Mouse (Mus musculus) heart, embryonic 14.5 days (tissue): ENCODE results near the gene Rab37. TPM values are rescaled to one million over a fixed set of nuclear protein-coding genes. Genes with fewer than 3 reads are reported as not detected.

Experiments
- ATAC-seq: fragments of 200-750 bp; cut with Nextera tagmentation; 2 replicates; pipeline ENCODE4 v1.8.0; 2017; ENCODE audit warnings: low read depth, moderate TSS enrichment; ENCODE audit not compliant: insufficient number of reproducible peaks, insufficient read depth, low FRiP score
- H3K27ac ChIP-seq, 2 experiments: fragments of 200-500 bp in 1 of 2; fragments of 300-500 bp in 1 of 2; sonication (generic) in 1 of 2; replicated peaks in 1 of 2; 2 replicates each; pipeline ENCODE4 v1.5.1; 2012 to 2014; ENCODE audit warnings: low read depth in 2 of 2, low read length in 2 of 2, control low read depth in 1 of 2, mild to moderate bottlenecking in 1 of 2, mixed read lengths in 1 of 2; ENCODE audit not compliant: control insufficient read depth in 1 of 2, insufficient read depth in 1 of 2
- H3K27me3 ChIP-seq: fragments of 300-500 bp; sonication (generic); 2 replicates; pipeline ENCODE4 v1.6.1; 2014; ENCODE audit warnings: mild to moderate bottlenecking, low read length, control low read depth; ENCODE audit not compliant: control insufficient read depth, insufficient read depth
- H3K36me3 ChIP-seq: fragments of 300-500 bp; sonication (generic); 2 replicates; pipeline ENCODE4 v1.6.1; 2014; ENCODE audit warnings: mild to moderate bottlenecking, control low read depth, low read length, mixed read lengths; ENCODE audit not compliant: control insufficient read depth, insufficient read depth
- H3K4me1 ChIP-seq, 2 experiments: fragments of 200-500 bp in 1 of 2; fragments of 300-500 bp in 1 of 2; sonication (generic) in 1 of 2; 2 replicates each; pipeline ENCODE4 v1.6.1; 2012 to 2014; ENCODE audit warnings: low read length in 2 of 2, control low read depth in 1 of 2, mixed read lengths in 1 of 2; ENCODE audit not compliant: control insufficient read depth in 2 of 2, insufficient read depth in 2 of 2
- H3K4me2 ChIP-seq: fragments of 300-500 bp; sonication (generic); 2 replicates; pipeline ENCODE4 v1.6.1; 2014; ENCODE audit warnings: mild to moderate bottlenecking, low read length
- H3K4me3 ChIP-seq, 2 experiments: fragments of 200-500 bp in 1 of 2; fragments of 300-500 bp in 1 of 2; sonication (generic) in 1 of 2; 2 replicates each; pipeline ENCODE4 v1.5.1; 2012 to 2014; ENCODE audit warnings: low read length in 2 of 2, mild to moderate bottlenecking in 2 of 2, control low read depth in 1 of 2, low read depth in 1 of 2, moderate library complexity in 1 of 2; ENCODE audit not compliant: control insufficient read depth in 1 of 2, insufficient read depth in 1 of 2
- H3K9ac ChIP-seq: fragments of 300-500 bp; sonication (generic); 2 replicates; pipeline ENCODE4 v1.6.1; 2014; ENCODE audit warnings: mild to moderate bottlenecking, low read length
- H3K9me3 ChIP-seq: fragments of 300-500 bp; sonication (generic); 2 replicates; pipeline ENCODE4 v1.6.1; 2016; ENCODE audit warnings: low read length, control low read depth; ENCODE audit not compliant: control insufficient read depth
- WGBS: fragments of 180-500 bp; shearing (Covaris S2); extraction: QIAGEN DNeasy Blood & Tissue Kit; methylation state at CpG from one replicate; pipeline ENCODE4 v1.1.7; 2014; 5-methylcytosine and 5-hydroxymethylcytosine counted together
- polyA plus RNA-seq: library from polyadenylated mRNA; unstranded; fragments of >200 nt; fragmentation: Nextera tagmentation; extraction: Ambion mirVana; gene quantifications from 2 replicates; pipeline ENCODE4 v1.2.1, GENCODE M21; 2014

Rab37 gene
- polyA plus RNA-seq, 1 experiment from 2014 or later, result 0.89 TPM

- H3K4me2 ChIP-seq, result no peak overlapping the region
- peaks cover 41% of the 10 kb centered on the region for H3K36me3 ChIP-seq
- 0 out of 2 replicates have a peak, but pooled peaks cover 3% of the 10 kb centered on the region for H3K27me3 ChIP-seq
- peaks cover 6 to 12% of the 10 kb centered on the region in 2 experiments; a peak in 3 of 4 replicates for H3K4me1 ChIP-seq
- ATAC-seq, result no peak
- H3K9ac ChIP-seq, result no peak overlapping the region
- H3K27ac ChIP-seq, result no peak overlapping the region
- WGBS, result 82% methylated on average over 12 of the region's 12 CpGs
- no peak overlapping the region for H3K4me3 ChIP-seq
- no peaks in the 10 kb centered on the region for H3K9me3 ChIP-seq
These were observed 116.9 kb downstream of the Rab37 start for GRCm38 (mm10) chr11:115208126-115208525.

- H3K9ac ChIP-seq, result peak overlapping the region; percentile 16; the same call in 1 of the 2 replicates
- WGBS, result 76% methylated on average over 25 of the region's 25 CpGs
- no peak; the same call in 1 of the 2 replicates for ATAC-seq
- no peak overlapping the region for H3K4me2 ChIP-seq
- H3K4me1 ChIP-seq, result peaks cover 6 to 12% of the 10 kb centered on the region in 2 experiments; a peak in 3 of 4 replicates
- no peak overlapping the region for H3K27ac ChIP-seq
- no peak overlapping the region for H3K4me3 ChIP-seq
- H3K36me3 ChIP-seq, result peaks cover 41% of the 10 kb centered on the region
- no peaks in the 10 kb centered on the region for H3K9me3 ChIP-seq
- 0 out of 2 replicates have a peak, but pooled peaks cover 3% of the 10 kb centered on the region for H3K27me3 ChIP-seq
These were observed 117.8 kb downstream of the Rab37 start for GRCm38 (mm10) chr11:115208776-115209732.

- H3K9ac ChIP-seq, result no peak overlapping the region
- no peak for ATAC-seq
- H3K4me2 ChIP-seq, result no peak overlapping the region
- H3K9me3 ChIP-seq, result no peaks in the 10 kb centered on the region
- no peak overlapping the region for H3K4me3 ChIP-seq
- H3K27ac ChIP-seq, result no peak overlapping the region
- H3K27me3 ChIP-seq, result 0 out of 2 replicates have a peak, but pooled peaks cover 2% of the 10 kb centered on the region
- H3K36me3 ChIP-seq, result peaks cover 37% of the 10 kb centered on the region
- 81% methylated on average over 7 of the region's 7 CpGs for WGBS
- peaks cover 10 to 12% of the 10 kb centered on the region in 2 experiments for H3K4me1 ChIP-seq
These were observed 118.7 kb downstream of the Rab37 start for GRCm38 (mm10) chr11:115209958-115210357.

Other genes with a start within 250 kb of the Rab37 start
- gene Gprc5c, start 240.3 kb upstream of the Rab37 start, polyA plus RNA-seq, result 15.2 and 18.0 TPM in 2 replicates
- 1.1 and 1.4 TPM in 2 replicates for gene Cd300a, start 201.4 kb upstream of the Rab37 start, polyA plus RNA-seq
- 0.39 and 0.54 TPM in 2 replicates for gene Cd300lb, start 157.0 kb upstream of the Rab37 start, polyA plus RNA-seq
- not detected in 2 replicates for gene Cd300c, start 122.3 kb upstream of the Rab37 start, polyA plus RNA-seq
- gene Cd300ld, start 101.5 kb upstream of the Rab37 start, polyA plus RNA-seq, result 0.36 and 0.46 TPM in 2 replicates
- gene Cd300c2, start 89.6 kb upstream of the Rab37 start, polyA plus RNA-seq, result 4.1 and 4.2 TPM in 2 replicates
- gene Cd300ld2, start 75.2 kb upstream of the Rab37 start, polyA plus RNA-seq, result not detected in 2 replicates
- gene Cd300ld4, start 64.4 kb upstream of the Rab37 start, polyA plus RNA-seq, result not detected in 2 replicates
- not detected in 2 replicates for gene Cd300ld5, start 53.7 kb upstream of the Rab37 start, polyA plus RNA-seq
- gene Cd300ld3, start 43.0 kb upstream of the Rab37 start, polyA plus RNA-seq, result not detected in 2 replicates
- 0.09 TPM in 1 of 2 replicates, not detected in the other for gene Cd300e, start 29.3 kb upstream of the Rab37 start, polyA plus RNA-seq
- 0.22 and 0.61 TPM in 2 replicates for gene Cd300lf, start 42.6 kb downstream of the Rab37 start, polyA plus RNA-seq
- gene Slc9a3r1, start 71.9 kb downstream of the Rab37 start, polyA plus RNA-seq, result 18.0 and 21.9 TPM in 2 replicates
- 6.5 and 8.4 TPM in 2 replicates for gene Tmem104, start 96.1 kb downstream of the Rab37 start, polyA plus RNA-seq
- gene Nat9, start 96.4 kb downstream of the Rab37 start, polyA plus RNA-seq, result 16.5 and 16.6 TPM in 2 replicates
- gene Grin2c, start 175.8 kb downstream of the Rab37 start, polyA plus RNA-seq, result 0.15 TPM in 1 of 2 replicates, not detected in the other
- 9.3 and 9.4 TPM in 2 replicates for gene Fdxr, start 185.6 kb downstream of the Rab37 start, polyA plus RNA-seq
- 0.94 and 1.2 TPM in 2 replicates for gene Fads6, start 206.2 kb downstream of the Rab37 start, polyA plus RNA-seq
- gene Otop2, start 215.7 kb downstream of the Rab37 start, polyA plus RNA-seq, result not detected in 2 replicates
- 0.05 TPM in 1 of 2 replicates, not detected in the other for gene Ush1g, start 230.6 kb downstream of the Rab37 start, polyA plus RNA-seq
- gene Otop3, start 243.3 kb downstream of the Rab37 start, polyA plus RNA-seq, result not detected in 2 replicates